Mouse (Mus musculus): ENCODE results near the gene Fyco1. TPM values are rescaled to one million over a fixed set of nuclear protein-coding genes. Genes with fewer than 3 reads are reported as not detected.

The Fyco1 gene
- polyA plus RNA-seq, 1 experiment from 2014 or later, result 29.0 TPM

GRCm38 (mm10) chr9:123766996-123767395, 84.7 kb downstream of the Fyco1 start:
- no peak overlapping the region for H3K9ac ChIP-seq (ENCODE audit: low read length)
- 0 out of 2 replicates have a peak, but pooled peaks have one; percentile 63 for ATAC-seq (replicated peaks; ENCODE audit: extremely low read depth, insufficient read depth, low FRiP score)
- H3K4me2 ChIP-seq (ENCODE audit: low read depth, low read length), result no peak overlapping the region
- H3K9me3 ChIP-seq (replicated peaks; ENCODE audit: control insufficient read depth, low read length), result no peaks in the 10 kb centered on the region
- no peak overlapping the region for H3K27ac ChIP-seq (ENCODE audit: low read length)
- no peak overlapping the region for H3K4me3 ChIP-seq (ENCODE audit: low read length)
- no peaks in the 10 kb centered on the region for H3K27me3 ChIP-seq (ENCODE audit: control insufficient read depth, insufficient read depth, low read length)
- WGBS, result 74% methylated on average over 3 of the region's 3 CpGs
- no peaks in the 10 kb centered on the region for H3K4me1 ChIP-seq (ENCODE audit: control insufficient read depth, insufficient read depth, low read length)
- H3K36me3 ChIP-seq (ENCODE audit: control insufficient read depth, insufficient read depth), result no peaks in the 10 kb centered on the region

- 64% methylated on average over 3 of the region's 3 CpGs for WGBS
- Histone ChIP-seq H3K9me3 (replicated peaks; ENCODE audit: control insufficient read depth, low read length) (no peaks in the 10 kb centered on the region), H3K4me2 (ENCODE audit: low read depth, low read length) (no peak overlapping the region), H3K27ac (ENCODE audit: low read length) (no peak overlapping the region; the same call in 1 of the 2 replicates), H3K4me3 (ENCODE audit: low read length) (no peak overlapping the region), H3K9ac (ENCODE audit: low read length) (no peak overlapping the region), H3K4me1 (ENCODE audit: control insufficient read depth, insufficient read depth, low read length) (no peaks in the 10 kb centered on the region), H3K27me3 (ENCODE audit: control insufficient read depth, insufficient read depth, low read length) (no peaks in the 10 kb centered on the region), H3K36me3 (ENCODE audit: control insufficient read depth, insufficient read depth) (no peaks in the 10 kb centered on the region)
- ATAC-seq (replicated peaks; ENCODE audit: extremely low read depth, insufficient read depth, low FRiP score), result no peak
Measured at GRCm38 (mm10) chr9:123763771-123764170, 87.9 kb downstream of the Fyco1 start.

GRCm38 (mm10) chr9:123762886-123763285, 88.8 kb downstream of the Fyco1 start:
- Histone ChIP-seq H3K27ac (ENCODE audit: low read length) (no peak overlapping the region), H3K4me3 (ENCODE audit: low read length) (no peak overlapping the region), H3K9me3 (replicated peaks; ENCODE audit: control insufficient read depth, low read length) (no peaks in the 10 kb centered on the region), H3K27me3 (ENCODE audit: control insufficient read depth, insufficient read depth, low read length) (no peaks in the 10 kb centered on the region), H3K4me1 (ENCODE audit: control insufficient read depth, insufficient read depth, low read length) (no peaks in the 10 kb centered on the region), H3K4me2 (ENCODE audit: low read depth, low read length) (no peak overlapping the region), H3K36me3 (ENCODE audit: control insufficient read depth, insufficient read depth) (no peaks in the 10 kb centered on the region), H3K9ac (ENCODE audit: low read length) (no peak overlapping the region)
- ATAC-seq (replicated peaks; ENCODE audit: extremely low read depth, insufficient read depth, low FRiP score), result no peak
- 82% methylated on average over 4 of the region's 4 CpGs for WGBS

GRCm38 (mm10) chr9:123760806-123761205, 90.9 kb downstream of the Fyco1 start:
- ATAC-seq (replicated peaks; ENCODE audit: extremely low read depth, insufficient read depth, low FRiP score), result no peak
- no peak overlapping the region for H3K4me3 ChIP-seq (ENCODE audit: low read length)
- no peak overlapping the region for H3K9ac ChIP-seq (ENCODE audit: low read length)
- no peak overlapping the region for H3K27ac ChIP-seq (ENCODE audit: low read length)
- no peaks in the 10 kb centered on the region for H3K4me1 ChIP-seq (ENCODE audit: control insufficient read depth, insufficient read depth, low read length)
- no peaks in the 10 kb centered on the region for H3K27me3 ChIP-seq (ENCODE audit: control insufficient read depth, insufficient read depth, low read length)
- H3K36me3 ChIP-seq (ENCODE audit: control insufficient read depth, insufficient read depth), result no peaks in the 10 kb centered on the region
- H3K4me2 ChIP-seq (ENCODE audit: low read depth, low read length), result no peak overlapping the region
- WGBS, result 66% methylated on average over 3 of the region's 3 CpGs
- no peaks in the 10 kb centered on the region for H3K9me3 ChIP-seq (replicated peaks; ENCODE audit: control insufficient read depth, low read length)

GRCm38 (mm10) chr9:123758645-123759044, 93.1 kb downstream of the Fyco1 start:
- H3K36me3 ChIP-seq (ENCODE audit: control insufficient read depth, insufficient read depth), result no peaks in the 10 kb centered on the region
- WGBS, result 67% methylated on average over 4 of the region's 4 CpGs
- no peak overlapping the region for H3K4me3 ChIP-seq (ENCODE audit: low read length)
- H3K9ac ChIP-seq (ENCODE audit: low read length), result no peak overlapping the region
- no peak overlapping the region for H3K4me2 ChIP-seq (ENCODE audit: low read depth, low read length)
- H3K4me1 ChIP-seq (ENCODE audit: control insufficient read depth, insufficient read depth, low read length), result no peaks in the 10 kb centered on the region
- H3K27ac ChIP-seq (ENCODE audit: low read length), result no peak overlapping the region
- no peaks in the 10 kb centered on the region for H3K9me3 ChIP-seq (replicated peaks; ENCODE audit: control insufficient read depth, low read length)
- ATAC-seq (replicated peaks; ENCODE audit: extremely low read depth, insufficient read depth, low FRiP score), result no peak
- H3K27me3 ChIP-seq (ENCODE audit: control insufficient read depth, insufficient read depth, low read length), result no peaks in the 10 kb centered on the region

GRCm38 (mm10) chr9:123758156-123758555, 93.5 kb downstream of the Fyco1 start:
- Histone ChIP-seq H3K4me3 (ENCODE audit: low read length) (no peak overlapping the region), H3K27me3 (ENCODE audit: control insufficient read depth, insufficient read depth, low read length) (no peaks in the 10 kb centered on the region), H3K4me2 (ENCODE audit: low read depth, low read length) (no peak overlapping the region), H3K9me3 (replicated peaks; ENCODE audit: control insufficient read depth, low read length) (no peaks in the 10 kb centered on the region), H3K27ac (ENCODE audit: low read length) (no peak overlapping the region), H3K36me3 (ENCODE audit: control insufficient read depth, insufficient read depth) (no peaks in the 10 kb centered on the region), H3K9ac (ENCODE audit: low read length) (no peak overlapping the region), H3K4me1 (ENCODE audit: control insufficient read depth, insufficient read depth, low read length) (no peaks in the 10 kb centered on the region)
- no peak for ATAC-seq (replicated peaks; ENCODE audit: extremely low read depth, insufficient read depth, low FRiP score)
- WGBS, result 60% methylated on average over 1 of the region's 1 CpGs

- H3K36me3 ChIP-seq (ENCODE audit: control insufficient read depth, insufficient read depth), result no peaks in the 10 kb centered on the region
Measured at GRCm38 (mm10) chr9:123757326-123757725, 94.4 kb downstream of the Fyco1 start.

GRCm38 (mm10) chr9:123756752-123757151, 94.9 kb downstream of the Fyco1 start:
- H3K27ac ChIP-seq (ENCODE audit: low read length), result no peak overlapping the region

More at GRCm38 (mm10) chr9:123757326-123757725, 94.4 kb downstream of the Fyco1 start:
- peak overlapping the region; percentile 37; the same call in 1 of the 2 replicates for H3K27ac ChIP-seq (ENCODE audit: low read length)
- H3K9ac ChIP-seq (ENCODE audit: low read length), result no peak overlapping the region
- 52% methylated on average over 2 of the region's 2 CpGs for WGBS
- no peaks in the 10 kb centered on the region for H3K27me3 ChIP-seq (ENCODE audit: control insufficient read depth, insufficient read depth, low read length)
- H3K4me1 ChIP-seq (ENCODE audit: control insufficient read depth, insufficient read depth, low read length), result no peaks in the 10 kb centered on the region
- H3K4me2 ChIP-seq (ENCODE audit: low read depth, low read length), result no peak overlapping the region
- H3K4me3 ChIP-seq (ENCODE audit: low read length), result no peak overlapping the region
- ATAC-seq (replicated peaks; ENCODE audit: extremely low read depth, insufficient read depth, low FRiP score), result peak; percentile 41; the same call in 1 of the 2 replicates
- H3K9me3 ChIP-seq (replicated peaks; ENCODE audit: control insufficient read depth, low read length), result no peaks in the 10 kb centered on the region

GRCm38 (mm10) chr9:123754333-123754732, 97.4 kb downstream of the Fyco1 start:
- Histone ChIP-seq H3K4me2 (ENCODE audit: low read depth, low read length) (no peak overlapping the region), H3K9ac (ENCODE audit: low read length) (no peak overlapping the region), H3K4me1 (ENCODE audit: control insufficient read depth, insufficient read depth, low read length) (no peaks in the 10 kb centered on the region), H3K36me3 (ENCODE audit: control insufficient read depth, insufficient read depth) (no peaks in the 10 kb centered on the region), H3K4me3 (ENCODE audit: low read length) (no peak overlapping the region), H3K27ac (ENCODE audit: low read length) (no peak overlapping the region), H3K9me3 (replicated peaks; ENCODE audit: control insufficient read depth, low read length) (no peaks in the 10 kb centered on the region), H3K27me3 (ENCODE audit: control insufficient read depth, insufficient read depth, low read length) (no peaks in the 10 kb centered on the region)
- ATAC-seq (replicated peaks; ENCODE audit: extremely low read depth, insufficient read depth, low FRiP score), result peak; percentile 56; the same call in 1 of the 2 replicates
- WGBS, result 75% methylated on average over 4 of the region's 4 CpGs

More at GRCm38 (mm10) chr9:123756752-123757151, 94.9 kb downstream of the Fyco1 start:
- ATAC-seq (replicated peaks; ENCODE audit: extremely low read depth, insufficient read depth, low FRiP score), result peak; percentile 73
- no peaks in the 10 kb centered on the region for H3K9me3 ChIP-seq (replicated peaks; ENCODE audit: control insufficient read depth, low read length)
- WGBS, result 65% methylated on average over 3 of the region's 3 CpGs
- H3K9ac ChIP-seq (ENCODE audit: low read length), result no peak overlapping the region
- no peak overlapping the region for H3K4me3 ChIP-seq (ENCODE audit: low read length)
- no peaks in the 10 kb centered on the region for H3K36me3 ChIP-seq (ENCODE audit: control insufficient read depth, insufficient read depth)
- H3K4me2 ChIP-seq (ENCODE audit: low read depth, low read length), result no peak overlapping the region
- no peaks in the 10 kb centered on the region for H3K4me1 ChIP-seq (ENCODE audit: control insufficient read depth, insufficient read depth, low read length)
- no peaks in the 10 kb centered on the region for H3K27me3 ChIP-seq (ENCODE audit: control insufficient read depth, insufficient read depth, low read length)
